Mouse (Mus musculus) embryo, embryonic 9.5 days (tissue): ENCODE results near the gene Gm21776.
"Not testable (repeated sequence)": the region's sequence is repeated elsewhere in the genome, so short reads cannot be mapped to it uniquely, and the experiment has no call there.

ENCODE experiments used
- DNase-seq: peaks from one replicate; pipeline ENCODE4 v3.0.0-alpha.2; 2017; ENCODE audit errors: extremely low spot score

Gm21776 gene

DNA sequence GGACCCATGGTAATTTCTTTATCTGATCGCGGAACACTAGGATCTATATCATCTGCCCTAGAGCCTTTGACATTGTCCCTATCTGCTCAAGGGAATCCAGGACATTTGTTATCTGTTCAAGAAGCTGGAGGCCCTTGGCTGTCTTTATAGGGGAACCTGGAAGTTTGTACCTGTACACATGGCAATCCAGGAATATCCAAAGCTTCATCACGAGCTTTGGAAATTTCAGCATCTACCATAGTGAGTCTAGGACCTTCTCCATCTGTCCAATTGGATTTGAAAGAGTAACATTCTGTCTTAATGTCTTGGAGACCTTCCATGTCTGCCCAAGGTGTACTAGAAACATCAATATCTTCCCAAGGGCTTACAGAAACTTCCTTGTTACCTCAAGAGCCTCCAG, at the start of gene Gm21776:
TSS of gene Gm21776 (plus strand) at position 301 of the 400 bp plus-strand sequence.
- not testable (repeated sequence) for DNase-seq
